Mouse (Mus musculus) intestine, embryonic 16.5 days (tissue): ENCODE measurements at regions not wholly inside any gene's neighbourhood (a gene's known extent, or its start where the extent isn't known, plus 50 kb on each side); places are given as distances from the start of the nearest gene placed in this dataset.
"Not testable (repeated sequence)": the region's sequence is repeated elsewhere in the genome, so short reads cannot be mapped to it uniquely, and the experiment has no call there.

Experiments used
- ATAC-seq: fragments of 200-750 bp; cut with Nextera tagmentation; 2 replicates; pipeline ENCODE4 v1.8.0; 2017; ENCODE audit warnings: moderate TSS enrichment, moderate library complexity
- H3K27ac ChIP-seq: fragments of 300-500 bp; sonication (generic); 2 replicates; pipeline ENCODE4 v1.5.1; 2014; ENCODE audit warnings: mild to moderate bottlenecking, low read length
- H3K27me3 ChIP-seq: fragments of 300-500 bp; sonication (generic); replicated peaks from 2 replicates; pipeline ENCODE4 v1.6.1; 2014; ENCODE audit warnings: low read length, control low read depth, mixed read lengths; ENCODE audit not compliant: control insufficient read depth, insufficient read depth
- H3K36me3 ChIP-seq: fragments of 300-500 bp; sonication (generic); 2 replicates; pipeline ENCODE4 v1.6.1; 2014; ENCODE audit warnings: low read length, control low read depth; ENCODE audit not compliant: control insufficient read depth, insufficient read depth
- H3K4me1 ChIP-seq: fragments of 300-500 bp; sonication (generic); 2 replicates; pipeline ENCODE4 v1.6.1; 2014; ENCODE audit warnings: low read length, control low read depth, mixed read lengths; ENCODE audit not compliant: control insufficient read depth, insufficient read depth
- H3K4me2 ChIP-seq: fragments of 300-500 bp; sonication (generic); 2 replicates; pipeline ENCODE4 v1.6.1; 2014; ENCODE audit warnings: low read depth, low read length, control low read depth
- H3K4me3 ChIP-seq: fragments of 300-500 bp; sonication (generic); 2 replicates; pipeline ENCODE4 v1.5.1; 2014; ENCODE audit warnings: mild to moderate bottlenecking, low read length
- H3K9ac ChIP-seq: fragments of 300-500 bp; sonication (generic); 2 replicates; pipeline ENCODE4 v1.6.1; 2014; ENCODE audit warnings: low read depth, low read length
- H3K9me3 ChIP-seq: fragments of 300-500 bp; sonication (generic); 2 replicates; pipeline ENCODE4 v1.6.1; 2016; ENCODE audit warnings: low read length, control low read depth; ENCODE audit not compliant: control insufficient read depth
- whole genome bisulfite sequencing: fragments of 180-500 bp; shearing (Covaris S2); extraction: QIAGEN DNeasy Blood & Tissue Kit; methylation state at CpG from one replicate; pipeline ENCODE4 v1.1.7; 2014; 5-methylcytosine and 5-hydroxymethylcytosine counted together

DNA sequence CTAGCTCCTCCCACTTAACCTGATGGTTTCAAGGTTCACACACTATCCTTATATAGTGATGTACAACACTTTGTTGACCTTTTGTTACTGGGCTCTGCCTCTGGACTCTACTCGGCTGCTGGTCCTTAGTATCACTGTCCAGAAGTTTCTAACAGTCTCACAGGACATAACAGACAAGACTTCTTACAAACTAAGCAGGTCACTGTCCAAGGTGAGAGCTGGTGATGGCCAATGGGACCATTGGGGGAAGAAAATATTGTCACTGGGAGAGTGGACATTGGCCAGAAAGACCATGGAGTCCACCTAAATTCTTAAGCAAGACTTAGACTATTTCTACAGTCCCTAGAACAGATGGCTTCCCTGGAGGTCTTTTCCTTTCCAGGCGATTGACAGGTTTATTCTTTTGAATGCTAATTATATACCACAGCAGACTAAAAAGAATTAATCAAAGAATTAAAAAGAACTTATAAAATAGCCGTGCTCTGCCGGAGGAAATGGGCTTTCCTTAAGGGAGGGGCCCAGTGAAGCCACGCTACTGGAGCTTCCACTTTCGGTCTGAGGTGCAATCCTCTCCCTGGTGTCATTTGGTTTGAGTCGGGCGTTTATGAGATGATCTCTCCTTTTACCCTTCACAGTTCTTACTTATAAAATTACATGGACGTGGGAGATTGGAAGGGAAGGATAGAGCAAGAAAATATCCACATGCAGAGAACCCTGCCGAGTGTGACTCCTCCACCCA, 94.9 kb upstream of the Ccdc122 start:
- H3K9me3 ChIP-seq: no peaks in the 10 kb centered on the region
- no peak for ATAC-seq
- no peak overlapping the region for H3K27ac ChIP-seq
- H3K27me3 ChIP-seq: no peaks in the 10 kb centered on the region
- no peaks in the 10 kb centered on the region for H3K36me3 ChIP-seq
- H3K4me2 ChIP-seq: no peak overlapping the region
- H3K4me3 ChIP-seq: no peak overlapping the region
- H3K4me1 ChIP-seq: no peaks in the 10 kb centered on the region
- no peak overlapping the region for H3K9ac ChIP-seq
- WGBS: 77% methylated on average over 10 of the region's 10 CpGs

DNA sequence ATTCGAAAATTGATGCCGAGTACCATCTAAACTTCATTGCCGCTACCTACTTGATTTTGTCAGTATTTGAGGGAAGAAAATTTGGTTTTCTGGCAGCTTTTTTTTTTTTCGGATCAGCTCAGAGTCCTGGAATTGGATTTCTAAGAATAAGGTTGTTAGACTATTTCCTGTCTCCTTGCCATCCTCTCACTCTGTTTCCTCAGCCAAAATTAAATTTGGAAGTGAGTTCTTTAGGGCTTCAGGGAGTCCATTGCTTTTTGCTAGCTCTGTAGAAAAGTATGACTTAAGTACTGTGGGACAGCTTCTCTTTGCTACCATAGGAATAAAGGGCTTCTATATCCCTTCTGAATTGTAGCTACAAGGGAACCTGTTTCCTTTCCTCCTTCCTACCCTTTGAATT, 96.1 kb upstream of the Ccdc122 start:
- no peak overlapping the region for H3K27ac ChIP-seq
- no peaks in the 10 kb centered on the region for H3K4me1 ChIP-seq
- WGBS: 89% methylated on average over 4 of the region's 4 CpGs
- no peak overlapping the region for H3K4me2 ChIP-seq
- H3K27me3 ChIP-seq: no peaks in the 10 kb centered on the region
- no peaks in the 10 kb centered on the region for H3K9me3 ChIP-seq
- no peak for ATAC-seq
- H3K36me3 ChIP-seq: no peaks in the 10 kb centered on the region
- no peak overlapping the region for H3K9ac ChIP-seq
- no peak overlapping the region for H3K4me3 ChIP-seq

DNA sequence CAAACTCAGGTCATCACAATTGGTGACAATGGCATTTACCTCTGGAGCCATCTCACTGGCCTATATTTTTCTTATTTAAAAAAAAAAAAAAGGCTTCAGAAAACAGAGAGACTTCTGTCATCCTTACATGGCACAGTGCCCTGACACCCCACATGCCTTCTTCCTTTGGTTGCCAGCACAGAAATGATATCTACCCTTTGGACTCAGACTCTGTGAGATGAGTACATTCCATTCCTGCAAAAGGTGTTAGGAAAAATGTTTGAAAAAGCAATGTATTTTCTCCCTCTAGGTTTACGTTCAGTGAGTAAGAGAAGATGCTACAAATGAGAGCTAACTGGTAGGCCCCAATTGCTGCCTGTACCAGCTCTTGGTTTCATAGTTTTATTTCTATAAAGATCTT, 99.9 kb upstream of the Ccdc122 start:
- WGBS: 95% methylated on average over 1 of the region's 1 CpGs
- no peak overlapping the region for H3K4me2 ChIP-seq
- H3K9me3 ChIP-seq: no peaks in the 10 kb centered on the region
- no peak overlapping the region for H3K27ac ChIP-seq
- H3K36me3 ChIP-seq: no peaks in the 10 kb centered on the region
- no peaks in the 10 kb centered on the region for H3K27me3 ChIP-seq
- H3K4me3 ChIP-seq: no peak overlapping the region
- H3K4me1 ChIP-seq: no peaks in the 10 kb centered on the region
- no peak overlapping the region for H3K9ac ChIP-seq
- ATAC-seq: no peak

GRCm38 (mm10) chr14:76936051-76936450, 100.5 kb upstream of the Ccdc122 start:
- not testable (repeated sequence) for H3K36me3 ChIP-seq, ATAC-seq, H3K4me2 ChIP-seq, H3K9ac ChIP-seq, H3K27me3 ChIP-seq, H3K4me1 ChIP-seq, H3K4me3 ChIP-seq, H3K9me3 ChIP-seq, H3K27ac ChIP-seq
- 44% methylated on average over 4 of the region's 4 CpGs for WGBS

DNA sequence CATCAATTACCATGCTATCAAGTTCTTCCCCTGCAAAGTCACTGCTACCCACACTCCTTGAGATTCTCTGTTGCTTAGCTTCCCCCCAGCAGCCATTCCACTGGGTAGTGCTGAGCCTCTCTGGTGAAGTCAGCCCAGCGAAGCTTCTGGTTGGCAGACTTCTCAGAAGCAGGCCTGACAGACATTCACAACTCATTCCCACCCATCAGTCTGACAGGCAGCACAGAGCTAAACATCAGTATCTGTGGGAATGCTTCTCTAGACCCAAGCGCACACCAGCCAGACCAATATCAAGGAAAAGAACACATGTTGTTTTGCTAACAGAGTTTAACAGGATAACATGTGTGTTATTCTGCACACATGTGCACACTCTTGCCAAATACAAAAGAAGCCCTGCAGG, 101.1 kb upstream of the Ccdc122 start:
- 68% methylated on average over 2 of the region's 2 CpGs for WGBS
- H3K27me3 ChIP-seq: no peaks in the 10 kb centered on the region
- no peaks in the 10 kb centered on the region for H3K9me3 ChIP-seq
- no peak for ATAC-seq
- no peak overlapping the region for H3K4me3 ChIP-seq
- no peak overlapping the region for H3K9ac ChIP-seq
- H3K36me3 ChIP-seq: no peaks in the 10 kb centered on the region
- no peaks in the 10 kb centered on the region for H3K4me1 ChIP-seq
- H3K4me2 ChIP-seq: no peak overlapping the region
- H3K27ac ChIP-seq: no peak overlapping the region

DNA sequence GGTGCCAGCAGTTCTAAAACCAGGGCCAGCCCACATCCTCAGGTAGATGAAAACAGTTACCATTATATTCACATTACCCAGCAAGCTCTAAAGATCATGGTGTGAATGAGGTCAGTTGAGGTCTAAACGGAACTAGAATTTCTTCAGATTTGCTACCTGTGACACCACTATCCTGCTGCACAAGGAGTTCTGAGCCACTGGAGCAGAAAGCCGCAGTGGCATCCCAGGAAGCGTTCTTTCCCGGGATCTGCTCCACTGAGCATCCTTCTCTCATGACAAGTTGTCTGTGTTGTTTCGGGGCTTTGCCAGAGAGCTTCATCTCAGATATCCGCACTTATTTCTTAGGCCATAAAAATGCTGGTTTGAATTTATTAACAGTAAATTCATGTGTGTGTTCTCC, 103.7 kb upstream of the Ccdc122 start:
- ATAC-seq: no peak
- no peak overlapping the region for H3K27ac ChIP-seq
- 73% methylated on average over 6 of the region's 6 CpGs for WGBS

GRCm38 (mm10) chr14:76931398-76931797, 105.2 kb upstream of the Ccdc122 start:
- ATAC-seq: no peak
- no peaks in the 10 kb centered on the region for H3K36me3 ChIP-seq
- 70% methylated on average over 1 of the region's 1 CpGs for WGBS

More for the DNA sequence above, 103.7 kb upstream of the Ccdc122 start:
- Histone ChIP-seq H3K4me3 (no peak overlapping the region), H3K4me1 (no peaks in the 10 kb centered on the region), H3K9me3 (no peaks in the 10 kb centered on the region), H3K36me3 (no peaks in the 10 kb centered on the region), H3K9ac (no peak overlapping the region), H3K27me3 (no peaks in the 10 kb centered on the region), H3K4me2 (no peak overlapping the region)

GRCm38 (mm10) chr14:76929562-76929961, 107.0 kb upstream of the Ccdc122 start:
- Histone ChIP-seq H3K4me1 (no peaks in the 10 kb centered on the region), H3K4me3 (no peak overlapping the region), H3K9me3 (no peaks in the 10 kb centered on the region), H3K27ac (no peak overlapping the region), H3K4me2 (no peak overlapping the region), H3K27me3 (no peaks in the 10 kb centered on the region), H3K9ac (no peak overlapping the region), H3K36me3 (no peaks in the 10 kb centered on the region)
- ATAC-seq: no peak
- 64% methylated on average over 3 of the region's 3 CpGs for WGBS

More at GRCm38 (mm10) chr14:76931398-76931797, 105.2 kb upstream of the Ccdc122 start:
- no peaks in the 10 kb centered on the region for H3K27me3 ChIP-seq
- H3K9me3 ChIP-seq: no peaks in the 10 kb centered on the region
- no peaks in the 10 kb centered on the region for H3K4me1 ChIP-seq
- no peak overlapping the region for H3K4me2 ChIP-seq
- H3K27ac ChIP-seq: no peak overlapping the region
- H3K9ac ChIP-seq: no peak overlapping the region
- no peak overlapping the region for H3K4me3 ChIP-seq

DNA sequence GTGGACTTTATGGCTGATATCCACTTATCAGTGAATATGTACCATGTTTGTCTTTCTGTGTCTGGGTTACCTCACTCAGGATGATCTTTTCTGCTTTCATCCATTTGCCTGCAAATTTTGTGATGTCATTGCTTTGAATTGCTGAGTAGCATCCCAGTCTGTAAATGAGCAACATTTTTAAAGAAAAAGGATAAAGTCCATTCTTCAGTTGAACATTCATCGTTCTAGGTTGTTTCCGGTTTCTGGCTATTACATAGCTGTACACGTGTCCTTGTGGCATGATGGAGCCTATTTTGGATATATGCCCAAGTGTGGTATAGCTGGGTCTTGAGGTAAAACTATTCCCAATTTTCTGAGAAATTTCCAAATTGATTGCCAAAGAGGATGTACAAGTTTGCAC, 107.9 kb upstream of the Ccdc122 start:
- no peak overlapping the region for H3K27ac ChIP-seq
- no peaks in the 10 kb centered on the region for H3K36me3 ChIP-seq
- no peak overlapping the region for H3K4me3 ChIP-seq
- H3K9me3 ChIP-seq: no peaks in the 10 kb centered on the region
- no peak overlapping the region for H3K9ac ChIP-seq
- ATAC-seq: no peak
- no peak overlapping the region for H3K4me2 ChIP-seq
- WGBS: 95% methylated on average over 3 of the region's 3 CpGs
- H3K27me3 ChIP-seq: no peaks in the 10 kb centered on the region
- H3K4me1 ChIP-seq: no peaks in the 10 kb centered on the region

GRCm38 (mm10) chr14:76927245-76927806, 109.2 kb upstream of the Ccdc122 start:
- Histone ChIP-seq H3K27ac (no peak overlapping the region), H3K4me3 (no peak overlapping the region), H3K36me3 (no peaks in the 10 kb centered on the region), H3K27me3 (no peaks in the 10 kb centered on the region), H3K4me1 (no peaks in the 10 kb centered on the region), H3K9ac (no peak overlapping the region), H3K4me2 (no peak overlapping the region), H3K9me3 (no peaks in the 10 kb centered on the region)
- no peak for ATAC-seq
- WGBS: 71% methylated on average over 5 of the region's 5 CpGs
